ENCODE assay signal across 17 mouse cellular contexts in genomic region chr2:134724071-134724470, GRCm38 (mm10).
DNase-seq lines count a peak whose midpoint lies in the region; ATAC-seq and TF ChIP-seq lines count a peak whose summit lies in the region.
"Had no signal": no experiment of that assay in that cellular context is flagged by ENCODE, and none has a peak within 500 bp of the region (broad histone marks: within the 10 kb centered on the region; RNA-seq: fewer than 3 reads in every experiment).

No protein-coding gene starts in this region.

- H3K4me1 ChIP-seq in midbrain, embryonic 11.5 days (ENCODE audit: control insufficient read depth, insufficient read depth, low read length): no peaks in the 10 kb centered on the region
- no peaks in the 10 kb centered on the region for H3K4me1 ChIP-seq in midbrain, embryonic 14.5 days (ENCODE audit: control insufficient read depth, insufficient read depth, low read length)
- H3K4me1 ChIP-seq in intestine, postnatal 0 days (replicated peaks; ENCODE audit: control insufficient read depth, insufficient read depth, low read length): no peaks in the 10 kb centered on the region
- no peaks in the 10 kb centered on the region for H3K4me1 ChIP-seq in heart, embryonic 10.5 days
- H3K4me1 ChIP-seq: forebrain, embryonic 15.5 days; liver, embryonic 13.5 days; megakaryocyte, embryonic 14.5 days; neural tube, embryonic 13.5 days had no signal

- no peak for ATAC-seq in midbrain, embryonic 11.5 days (ENCODE audit: low FRiP score)
- no peak for ATAC-seq in midbrain, embryonic 14.5 days (ENCODE audit: low FRiP score, low TSS enrichment)
- ATAC-seq in megakaryocyte progenitor cell, adult 5-6 weeks (replicated peaks; ENCODE audit: poor library complexity): peak; percentile 48
- no peak for ATAC-seq in intestine, postnatal 0 days
- ATAC-seq: forebrain, embryonic 15.5 days; hindbrain, embryonic 16.5 days had no signal

- H3K4me2 ChIP-seq in midbrain, embryonic 11.5 days: no peak overlapping the region
- H3K4me2 ChIP-seq in midbrain, embryonic 14.5 days (ENCODE audit: low read length): no peak overlapping the region
- no peak overlapping the region for H3K4me2 ChIP-seq in intestine, postnatal 0 days (replicated peaks; ENCODE audit: low read depth)
- H3K4me2 ChIP-seq: forebrain, embryonic 15.5 days; liver, embryonic 13.5 days; neural tube, embryonic 13.5 days had no signal

- no peaks in the 10 kb centered on the region for H3K9me3 ChIP-seq in midbrain, embryonic 11.5 days (ENCODE audit: control insufficient read depth, low read length)
- H3K9me3 ChIP-seq in midbrain, embryonic 14.5 days (ENCODE audit: control insufficient read depth, low read length): no peaks in the 10 kb centered on the region
- H3K9me3 ChIP-seq in intestine, postnatal 0 days (ENCODE audit: control insufficient read depth): no peaks in the 10 kb centered on the region
- no peaks in the 10 kb centered on the region for H3K9me3 ChIP-seq in heart, embryonic 10.5 days
- H3K9me3 ChIP-seq: forebrain, embryonic 15.5 days; liver, embryonic 13.5 days; megakaryocyte, embryonic 14.5 days; neural tube, embryonic 13.5 days had no signal

- H3K4me3 ChIP-seq in midbrain, embryonic 11.5 days (ENCODE audit: low read depth, low read length): no peak overlapping the region
- H3K4me3 ChIP-seq in midbrain, embryonic 14.5 days (replicated peaks; ENCODE audit: low read depth, low read length): no peak overlapping the region
- no peak overlapping the region for H3K4me3 ChIP-seq in intestine, postnatal 0 days (ENCODE audit: low read depth, low read length)
- no peak overlapping the region for H3K4me3 ChIP-seq in heart, embryonic 10.5 days
- H3K4me3 ChIP-seq: forebrain, embryonic 15.5 days; liver, embryonic 13.5 days; megakaryocyte, embryonic 14.5 days; neural tube, embryonic 13.5 days had no signal

- TF ChIP-seq CTCF in intestine, postnatal 0 days (IDR thresholded peaks at IDR 0.05; ENCODE audit: low read depth): no peak

- no peaks in the 10 kb centered on the region for H3K27me3 ChIP-seq in midbrain, embryonic 11.5 days (ENCODE audit: control insufficient read depth, insufficient read depth, low read length)
- no peaks in the 10 kb centered on the region for H3K27me3 ChIP-seq in midbrain, embryonic 14.5 days (ENCODE audit: control insufficient read depth, insufficient read depth, low read length)
- H3K27me3 ChIP-seq in intestine, postnatal 0 days (replicated peaks; ENCODE audit: control insufficient read depth, insufficient read depth, low read length): no peaks in the 10 kb centered on the region
- no peaks in the 10 kb centered on the region for H3K27me3 ChIP-seq in heart, embryonic 10.5 days (ENCODE audit: insufficient read depth, poor library complexity, severe bottlenecking)
- H3K27me3 ChIP-seq: CH12.LX; forebrain, embryonic 15.5 days; liver, embryonic 13.5 days; megakaryocyte, embryonic 14.5 days; neural tube, embryonic 13.5 days had no signal

- peak; percentile 36 for DNase-seq in adrenal gland, adult 2 months
- DNase-seq in adrenal gland, postnatal 25 days: no peak
- peak; percentile 37 for DNase-seq in midbrain, embryonic 11.5 days (ENCODE audit: low spot score, missing footprints)
- no peak for DNase-seq in midbrain, embryonic 14.5 days
- peak; percentile 5 to 15 for DNase-seq in layer of hippocampus, postnatal 10 days (ENCODE audit: low spot score in 2 of 2)
- no peak for DNase-seq in heart, embryonic 10.5 days (ENCODE audit: low spot score)
- DNase-seq: cerebellum, adult 8-10 months; kidney, adult 8-10 months; kidney, postnatal 4 days; liver, embryonic 13.5 days had no signal

- H3K9ac ChIP-seq in midbrain, embryonic 11.5 days (ENCODE audit: low read length): no peak overlapping the region
- H3K9ac ChIP-seq in midbrain, embryonic 14.5 days (replicated peaks; ENCODE audit: low read length): no peak overlapping the region
- no peak overlapping the region for H3K9ac ChIP-seq in intestine, postnatal 0 days (ENCODE audit: low read depth, low read length)
- H3K9ac ChIP-seq: forebrain, embryonic 15.5 days; liver, embryonic 13.5 days; neural tube, embryonic 13.5 days had no signal

- H3K36me3 ChIP-seq in midbrain, embryonic 11.5 days (ENCODE audit: control insufficient read depth, insufficient read depth, low read length): no peaks in the 10 kb centered on the region
- H3K36me3 ChIP-seq in midbrain, embryonic 14.5 days (ENCODE audit: control insufficient read depth, insufficient read depth, low read length): no peaks in the 10 kb centered on the region
- no peaks in the 10 kb centered on the region for H3K36me3 ChIP-seq in intestine, postnatal 0 days (ENCODE audit: control insufficient read depth, insufficient read depth)
- H3K36me3 ChIP-seq in heart, embryonic 10.5 days: no peaks in the 10 kb centered on the region
- H3K36me3 ChIP-seq: forebrain, embryonic 15.5 days; liver, embryonic 13.5 days; neural tube, embryonic 13.5 days had no signal

- 77% methylated on average over 10 of the region's 10 CpGs for WGBS in midbrain, embryonic 11.5 days
- WGBS in midbrain, embryonic 14.5 days: 73% methylated on average over 10 of the region's 10 CpGs
- 79% methylated on average over 10 of the region's 10 CpGs for WGBS in intestine, postnatal 0 days
- 63% methylated on average over 10 of the region's 10 CpGs for WGBS in heart, embryonic 10.5 days

- no peak overlapping the region for H3K27ac ChIP-seq in midbrain, embryonic 11.5 days (ENCODE audit: low read depth, low read length)
- no peak overlapping the region for H3K27ac ChIP-seq in midbrain, embryonic 14.5 days (replicated peaks; ENCODE audit: low read depth, low read length)
- no peak overlapping the region for H3K27ac ChIP-seq in intestine, postnatal 0 days (ENCODE audit: low read depth, low read length)
- H3K27ac ChIP-seq in heart, embryonic 10.5 days: no peak overlapping the region
- H3K27ac ChIP-seq: forebrain, embryonic 15.5 days; liver, embryonic 13.5 days; neural tube, embryonic 13.5 days had no signal

Comparison
In these comparisons a context has a peak if more than half of its experiments do, and no peak if none do; other contexts are left out.
1. DNase-seq: peak in adrenal gland, adult 2 months (single experiment), midbrain, embryonic 11.5 days (single experiment) and layer of hippocampus, postnatal 10 days (2 of 2); none in adrenal gland, postnatal 25 days (single experiment), midbrain, embryonic 14.5 days (single experiment) and heart, embryonic 10.5 days (single experiment).